Mouse (Mus musculus): ENCODE results near the gene Foxf1.

The Foxf1 gene

DNA sequence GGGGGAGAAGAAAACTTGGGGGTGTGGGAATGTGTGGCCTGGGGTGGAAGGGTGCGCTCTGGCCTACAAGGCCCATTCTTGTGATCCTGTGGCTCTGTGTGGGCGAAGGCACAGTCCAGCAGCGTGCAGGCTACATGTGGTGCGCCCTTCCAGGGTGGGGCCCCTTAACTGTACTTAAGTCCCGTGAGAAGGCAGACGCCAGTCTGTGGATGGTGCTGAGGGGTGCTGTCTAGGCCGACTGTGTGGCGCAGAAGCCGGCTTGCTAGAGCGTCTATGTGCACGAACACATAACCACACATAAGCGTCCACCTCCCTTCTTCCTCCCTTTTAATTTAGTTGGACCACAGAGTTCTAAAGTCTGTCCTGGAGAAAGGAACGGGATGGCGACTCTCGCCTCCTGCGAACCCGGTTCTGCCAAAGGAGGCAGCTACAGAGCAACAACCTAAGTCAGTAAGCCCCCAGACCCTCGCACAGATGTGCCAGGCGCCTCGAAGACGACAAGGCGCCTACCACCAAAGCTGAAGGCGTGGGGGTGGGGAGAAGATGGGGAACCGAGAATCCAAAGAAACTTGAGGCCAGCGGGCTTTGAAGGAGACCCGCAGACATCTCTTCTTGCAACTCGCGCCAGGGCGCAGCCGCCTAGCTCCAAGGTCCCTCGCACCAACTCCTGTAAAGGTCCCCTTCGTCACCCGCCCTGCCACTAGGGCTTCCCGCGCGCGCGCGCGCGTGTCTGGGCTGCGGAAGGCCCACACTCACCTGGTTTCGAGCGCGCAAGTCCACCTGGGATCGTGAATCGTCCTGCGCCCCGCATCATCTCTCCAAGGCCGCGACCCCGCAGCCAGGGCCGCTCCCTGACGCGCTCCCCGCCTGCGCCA is 1.7 kb upstream of the Foxf1 start:
- intact Hi-C loops (cut with DNase I) = no loop called here

DNA sequence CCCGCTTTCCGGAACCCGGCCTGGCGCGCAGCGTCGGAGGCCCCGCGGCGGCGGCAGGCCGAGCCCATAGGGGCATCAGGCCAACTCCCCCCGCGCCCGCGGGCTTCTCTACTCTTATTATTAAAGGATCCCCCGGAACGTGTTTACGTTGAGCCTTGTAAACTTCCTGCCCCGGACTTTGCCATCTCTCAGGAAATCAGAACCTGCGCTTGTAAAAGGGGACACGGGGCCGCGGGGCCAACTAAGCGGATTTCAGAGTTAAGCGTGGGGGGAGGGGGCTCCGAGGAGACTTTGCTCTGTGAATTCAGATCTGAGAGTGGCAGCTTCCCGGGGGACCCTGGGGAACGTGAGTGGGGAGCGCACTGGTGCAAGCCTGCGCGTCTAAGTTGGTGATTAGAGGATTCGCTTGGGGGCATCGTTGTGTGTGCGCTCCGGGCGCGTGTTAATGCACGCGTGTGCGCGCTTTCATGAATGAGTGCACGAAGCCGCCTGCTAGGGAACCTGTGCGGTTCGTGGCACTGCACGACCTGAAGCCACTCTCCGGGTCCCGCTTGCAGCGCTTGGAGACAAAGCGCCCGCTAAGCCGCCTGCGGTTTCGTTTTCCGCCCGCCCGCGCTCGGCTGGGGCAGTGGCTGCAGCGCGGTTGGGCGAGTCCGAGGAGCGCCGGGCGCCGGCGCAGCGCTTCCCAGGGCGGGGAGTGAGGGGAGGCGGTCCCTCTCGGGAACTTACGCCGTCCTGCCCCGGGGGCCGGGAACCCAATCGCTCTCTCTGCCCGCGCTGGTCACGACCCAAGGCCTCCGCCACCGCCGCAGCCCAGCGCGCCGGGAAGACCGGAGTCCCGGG is 872 bp upstream of the Foxf1 start:
- intact Hi-C loops (cut with DNase I) = no loop called here

DNA sequence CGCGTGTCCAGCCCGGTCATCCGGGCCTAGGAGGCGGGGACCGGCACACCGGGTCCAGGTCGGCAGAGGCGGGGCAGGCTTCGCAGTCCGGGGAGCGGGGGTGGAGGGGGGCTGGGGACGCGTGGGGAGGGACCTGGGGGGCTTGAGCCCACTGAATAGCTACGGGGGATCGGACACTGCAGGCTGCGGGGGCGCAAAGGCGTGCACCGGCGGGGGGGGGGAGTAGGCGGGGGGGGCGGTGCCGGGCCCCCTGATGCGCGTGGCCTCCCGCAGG is 313 bp upstream of the Foxf1 start:
- intact Hi-C loops (cut with DNase I) = no loop called here

DNA sequence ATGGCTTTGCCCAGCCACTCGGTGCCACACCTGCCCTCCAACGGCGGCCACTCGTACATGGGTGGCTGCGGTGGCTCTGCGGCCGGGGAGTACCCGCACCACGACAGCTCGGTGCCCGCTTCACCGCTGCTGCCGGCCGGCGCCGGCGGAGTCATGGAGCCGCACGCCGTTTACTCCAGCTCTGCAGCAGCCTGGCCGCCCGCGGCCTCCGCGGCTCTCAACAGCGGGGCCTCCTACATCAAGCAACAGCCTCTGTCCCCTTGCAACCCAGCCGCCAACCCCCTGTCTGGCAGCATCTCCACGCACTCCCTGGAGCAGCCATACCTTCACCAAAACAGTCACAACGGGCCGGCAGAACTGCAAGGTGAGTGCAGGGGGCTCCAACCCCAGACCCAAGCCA is 825 bp downstream of the Foxf1 start:
- intact Hi-C loops (cut with DNase I) = no loop called here

DNA sequence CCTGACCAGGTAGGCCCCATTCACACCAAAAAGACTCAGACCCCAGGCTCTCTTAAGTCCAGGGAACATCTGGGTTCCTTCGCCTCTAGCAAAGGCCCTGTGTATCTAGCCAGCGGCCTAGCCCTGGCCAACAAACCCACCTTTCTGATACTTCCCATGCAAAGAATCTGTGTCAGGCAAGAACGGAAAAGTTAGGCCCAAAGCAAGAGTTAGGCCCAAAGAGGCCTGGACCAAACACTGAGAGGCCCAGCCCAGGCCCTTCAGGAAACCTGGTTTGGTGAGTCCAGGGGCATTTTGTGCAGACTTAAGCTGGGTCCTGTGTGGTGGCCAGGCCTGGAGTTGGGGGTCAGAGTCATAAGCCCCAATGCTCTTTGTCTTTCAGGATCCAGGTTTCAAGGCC is 1.4 kb downstream of the Foxf1 start:
- intact Hi-C loops (cut with DNase I) = no loop called here

DNA sequence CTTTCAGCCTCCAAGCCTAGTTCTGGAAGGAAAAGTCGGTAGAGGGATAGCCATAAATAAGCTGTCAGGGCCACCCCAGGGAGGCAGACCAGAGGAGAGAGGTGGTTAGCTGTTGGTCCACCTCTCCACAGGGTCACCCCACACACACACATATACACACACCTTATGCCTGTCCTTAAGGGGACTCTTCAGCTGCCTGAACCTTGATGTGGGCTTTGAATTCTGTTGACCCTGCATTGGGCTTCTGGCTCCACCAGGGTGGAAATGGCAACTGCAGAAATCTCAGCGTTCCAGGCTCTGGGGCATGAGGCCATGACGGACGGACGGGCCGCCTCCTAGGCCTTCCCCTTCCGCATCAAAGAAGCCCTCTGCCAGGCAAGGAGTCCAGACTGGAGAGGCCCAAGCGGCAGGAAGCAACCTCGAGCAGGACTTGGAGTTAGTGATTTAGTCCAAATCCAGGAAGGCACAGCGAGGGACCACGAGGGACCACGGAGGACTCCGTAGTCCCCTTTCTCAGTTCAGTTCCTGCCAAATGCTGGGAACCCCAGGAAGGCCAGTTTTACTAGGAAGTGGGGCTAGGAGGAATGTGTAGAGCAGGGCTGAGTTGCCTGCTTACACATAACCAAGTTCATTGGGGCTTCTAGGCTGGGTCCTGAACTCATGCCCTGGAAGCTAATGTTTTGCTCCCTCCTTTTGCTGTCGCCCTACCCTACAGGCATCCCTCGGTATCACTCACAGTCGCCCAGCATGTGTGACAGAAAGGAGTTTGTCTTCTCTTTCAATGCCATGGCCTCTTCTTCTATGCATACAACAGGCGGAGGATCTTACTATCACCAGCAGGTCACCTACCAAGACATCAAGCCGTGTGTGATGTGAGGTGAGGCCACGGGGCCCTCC is 2.1 kb downstream of the Foxf1 start:
- intact Hi-C loops (cut with DNase I) = no loop called here

DNA sequence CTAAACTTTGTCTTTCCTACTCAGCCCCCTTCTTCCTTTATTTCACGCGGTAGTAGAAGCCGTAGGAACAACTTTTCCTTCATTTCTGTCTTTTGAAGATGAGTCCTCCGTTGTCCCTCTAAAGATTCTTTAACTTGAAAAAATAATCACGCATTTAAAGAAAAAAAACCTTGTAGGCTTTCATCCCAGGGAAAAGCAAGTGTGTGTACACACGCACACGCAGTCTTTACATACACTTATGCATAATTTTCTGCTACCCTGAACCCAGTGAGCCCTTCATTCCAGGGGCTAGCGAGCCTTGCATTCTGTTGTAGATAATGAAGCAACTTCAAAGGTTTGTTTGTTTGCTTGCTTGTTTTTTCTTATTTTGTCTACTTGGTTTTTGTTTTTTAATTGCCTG is 4.1 kb downstream of the Foxf1 start:
- intact Hi-C loops (cut with DNase I) = no loop called here

DNA sequence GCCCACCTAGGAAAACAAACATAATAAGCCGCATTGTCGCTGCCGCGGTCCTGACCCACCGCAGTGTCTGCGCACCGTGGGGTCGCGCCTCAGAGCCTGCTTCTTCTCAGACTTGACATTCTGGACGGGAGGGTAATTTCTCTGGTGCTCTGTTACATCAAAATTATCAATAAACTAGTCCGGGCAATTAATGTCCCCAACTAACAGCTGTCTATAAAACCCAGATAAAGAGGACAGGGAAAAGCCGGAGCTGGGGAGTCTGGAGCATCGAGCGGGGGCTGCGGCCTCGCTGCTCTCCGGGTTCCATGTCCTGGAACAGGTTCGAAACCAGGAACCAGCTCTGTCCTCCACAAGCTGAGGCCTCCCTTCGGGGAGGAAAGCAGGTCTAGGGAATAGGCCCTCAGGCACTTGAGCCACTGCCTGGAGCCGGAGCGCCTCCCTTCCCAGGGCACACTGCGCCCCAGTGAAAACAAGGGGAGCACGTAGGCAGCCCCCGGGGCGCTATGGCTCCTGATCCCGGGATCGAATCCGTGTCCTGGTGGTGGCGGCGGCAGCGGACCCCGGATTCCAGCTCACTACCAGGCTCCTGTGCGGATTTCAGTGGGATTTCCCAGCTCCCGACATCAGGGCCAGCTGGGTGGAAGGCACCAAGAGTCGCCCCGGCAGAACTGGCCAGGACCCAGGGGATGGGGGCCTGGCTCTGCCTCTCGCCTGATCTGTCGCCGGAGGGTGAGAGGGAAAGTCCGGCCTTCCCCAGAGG is 4.9 kb downstream of the Foxf1 start:
- intact Hi-C loops (cut with DNase I) = no loop called here

DNA sequence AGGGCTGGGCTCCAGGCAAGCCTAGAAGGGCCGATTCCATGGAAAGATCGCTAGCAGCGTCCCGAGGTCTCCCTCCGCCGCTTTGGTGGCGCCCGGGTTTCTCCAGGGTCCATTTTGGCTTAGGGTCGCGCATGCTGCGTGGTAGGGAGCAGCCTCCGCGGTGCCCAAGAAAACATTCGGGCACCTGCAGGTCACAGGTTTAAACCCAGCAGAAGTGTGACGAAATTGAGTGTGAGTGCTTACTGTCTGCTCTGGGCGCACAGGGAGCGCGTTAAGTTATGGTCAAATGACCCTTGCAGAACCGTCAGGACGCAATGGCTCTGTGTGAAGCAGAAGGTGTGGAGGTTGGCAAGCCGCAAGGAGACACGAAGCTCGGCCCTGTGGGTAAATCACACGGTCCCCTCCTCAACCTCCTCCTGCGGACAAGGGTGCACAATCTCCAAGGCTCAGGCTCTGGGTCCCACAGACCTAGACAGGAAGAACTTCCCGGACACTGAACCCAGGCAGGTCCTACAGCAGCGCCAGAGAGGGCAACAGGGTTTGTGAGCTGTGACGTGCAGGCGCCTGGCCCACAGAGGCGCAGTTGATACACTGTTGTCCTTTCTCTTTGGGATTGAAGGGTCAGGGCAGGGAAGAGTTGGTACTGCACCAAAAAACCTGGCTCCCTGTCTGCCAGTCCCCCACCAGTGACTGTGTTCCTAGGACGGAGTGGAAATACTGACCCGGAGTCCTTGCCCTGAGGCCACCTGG is 5.6 kb downstream of the Foxf1 start:
- intact Hi-C loops (cut with DNase I) = loop anchor here (5.0 kb wide), 2 partner anchors 193 to 408 kb away; no protein-coding TSS in a partner anchor

DNA sequence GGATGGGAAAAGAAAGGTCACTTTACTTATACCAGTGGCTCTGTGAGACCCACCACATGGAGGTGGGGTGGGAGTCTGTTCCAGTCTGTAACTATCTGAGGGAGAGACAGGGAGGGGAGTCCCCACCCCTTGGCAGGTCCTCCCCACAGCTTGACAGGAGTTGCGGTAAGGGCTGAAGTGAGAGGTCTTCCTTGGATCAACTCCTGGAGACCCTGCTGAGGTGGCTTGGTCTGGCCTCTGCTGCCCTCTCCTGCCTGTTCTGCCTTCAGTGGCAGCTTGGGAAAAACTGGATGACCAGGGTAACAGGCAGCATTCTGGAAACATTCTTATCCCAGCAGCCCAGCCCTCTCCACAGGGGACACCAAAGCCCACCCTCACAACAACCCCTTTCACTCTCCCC is 6.5 kb downstream of the Foxf1 start:
- intact Hi-C loops (cut with DNase I) = loop anchor here (5.0 kb wide), 2 partner anchors 193 to 408 kb away; no protein-coding TSS in a partner anchor

DNA sequence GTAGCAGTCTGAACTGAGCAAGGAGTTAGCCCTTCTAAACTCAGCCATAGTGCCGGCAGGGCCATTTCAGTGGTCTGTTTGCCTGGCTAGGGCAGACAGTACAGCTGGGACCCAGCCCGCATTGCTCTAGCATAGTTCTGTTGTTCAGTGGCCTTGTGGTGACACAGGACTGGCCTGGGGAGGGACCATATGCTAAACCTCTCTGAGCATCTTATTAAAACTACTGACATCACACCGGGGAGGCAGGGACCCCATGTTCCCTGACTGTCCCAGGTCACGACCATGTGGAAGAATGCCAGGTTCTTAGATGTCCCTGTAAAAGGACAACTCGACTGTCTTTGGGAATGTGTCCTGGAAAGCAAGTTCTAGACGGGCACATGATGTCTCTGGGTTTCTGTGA is 8.0 kb downstream of the Foxf1 start:
- intact Hi-C loops (cut with DNase I) = loop anchor here (1.0 to 5.0 kb wide), 4 partner anchors 121 to 410 kb away; no protein-coding TSS in a partner anchor

DNA sequence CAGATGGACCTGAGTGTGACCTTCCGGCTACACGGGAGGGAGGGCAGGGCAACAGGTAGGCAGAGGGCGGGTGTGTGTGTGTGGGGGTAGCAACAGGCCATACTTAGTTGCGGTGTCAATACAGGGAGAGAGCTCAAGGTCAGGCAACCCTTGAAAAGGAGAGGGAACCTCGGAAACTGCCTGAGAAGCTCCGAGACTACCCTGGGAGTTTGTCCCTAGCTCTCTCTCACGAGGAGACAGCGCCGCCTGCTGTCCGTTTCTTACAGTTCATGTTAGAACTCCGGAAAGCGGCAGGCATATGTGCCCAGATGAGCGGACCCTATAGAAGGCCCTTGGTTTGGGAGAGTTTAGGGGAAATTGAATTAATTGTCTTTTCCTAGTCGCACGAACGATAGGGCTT is 8.4 kb downstream of the Foxf1 start:
- intact Hi-C loops (cut with DNase I) = loop anchor here (1.0 to 5.0 kb wide), 4 partner anchors 122 to 410 kb away; no protein-coding TSS in a partner anchor

DNA sequence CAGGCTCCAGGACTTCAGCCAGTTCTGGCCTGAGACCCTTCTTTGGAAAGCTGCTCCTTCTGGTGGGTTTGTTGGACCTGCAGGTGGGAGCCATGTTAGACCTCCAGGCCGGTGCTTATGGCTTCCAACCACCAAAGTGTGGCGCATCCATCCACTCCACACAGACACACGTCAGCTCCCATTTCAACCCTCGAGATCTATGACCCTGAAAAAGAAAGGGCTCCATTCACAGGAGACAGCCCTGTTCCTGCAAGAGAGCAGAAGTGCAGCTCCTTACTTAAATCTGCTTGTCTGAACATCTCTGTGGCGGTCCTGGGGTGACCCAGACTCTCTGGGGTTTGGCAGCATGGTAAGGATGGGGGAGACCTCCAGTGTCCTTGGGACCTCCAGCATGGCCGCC is 9.3 kb downstream of the Foxf1 start:
- intact Hi-C loops (cut with DNase I) = loop anchor here (2.0 to 5.0 kb wide), 3 partner anchors 123 to 411 kb away; no protein-coding TSS in a partner anchor

DNA sequence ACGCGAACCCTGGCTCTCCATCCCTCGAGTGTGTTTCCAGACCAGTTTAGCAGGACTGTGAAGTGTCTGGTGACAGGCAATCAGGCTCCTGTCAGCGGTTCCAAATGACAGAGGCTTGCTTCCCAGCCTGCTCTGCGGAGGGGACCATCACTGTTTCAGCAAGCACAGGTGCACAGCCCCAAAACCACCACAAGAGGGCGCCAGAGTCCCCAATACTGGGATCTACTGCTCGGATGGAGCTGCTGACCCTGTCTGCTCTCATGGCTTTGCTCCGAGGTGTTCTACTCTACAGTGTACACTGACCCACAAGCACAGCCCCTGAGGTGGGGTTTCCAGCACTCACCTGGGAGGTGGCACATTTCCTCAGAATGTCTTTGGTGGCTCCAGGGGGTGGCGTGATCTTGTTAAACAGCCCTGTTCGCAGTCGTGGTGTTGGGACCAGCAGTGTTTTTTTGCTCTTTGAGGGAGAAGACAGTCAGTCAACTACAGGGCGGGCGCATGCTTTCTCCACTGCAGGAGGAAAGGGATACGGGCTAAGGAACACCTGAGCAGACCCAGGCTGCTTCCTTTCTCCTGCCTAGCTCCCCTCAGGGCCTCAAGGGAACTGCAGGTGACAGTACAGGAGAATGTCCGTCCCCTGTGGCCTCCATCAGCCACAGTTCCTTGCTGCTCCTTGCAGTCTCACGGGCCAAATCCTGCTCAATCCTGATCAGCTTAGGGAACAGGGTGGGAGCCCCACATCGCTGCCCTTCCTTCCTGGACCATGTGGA is 20.0 kb downstream of the Foxf1 start:
- intact Hi-C loops (cut with DNase I) = no loop called here

DNA sequence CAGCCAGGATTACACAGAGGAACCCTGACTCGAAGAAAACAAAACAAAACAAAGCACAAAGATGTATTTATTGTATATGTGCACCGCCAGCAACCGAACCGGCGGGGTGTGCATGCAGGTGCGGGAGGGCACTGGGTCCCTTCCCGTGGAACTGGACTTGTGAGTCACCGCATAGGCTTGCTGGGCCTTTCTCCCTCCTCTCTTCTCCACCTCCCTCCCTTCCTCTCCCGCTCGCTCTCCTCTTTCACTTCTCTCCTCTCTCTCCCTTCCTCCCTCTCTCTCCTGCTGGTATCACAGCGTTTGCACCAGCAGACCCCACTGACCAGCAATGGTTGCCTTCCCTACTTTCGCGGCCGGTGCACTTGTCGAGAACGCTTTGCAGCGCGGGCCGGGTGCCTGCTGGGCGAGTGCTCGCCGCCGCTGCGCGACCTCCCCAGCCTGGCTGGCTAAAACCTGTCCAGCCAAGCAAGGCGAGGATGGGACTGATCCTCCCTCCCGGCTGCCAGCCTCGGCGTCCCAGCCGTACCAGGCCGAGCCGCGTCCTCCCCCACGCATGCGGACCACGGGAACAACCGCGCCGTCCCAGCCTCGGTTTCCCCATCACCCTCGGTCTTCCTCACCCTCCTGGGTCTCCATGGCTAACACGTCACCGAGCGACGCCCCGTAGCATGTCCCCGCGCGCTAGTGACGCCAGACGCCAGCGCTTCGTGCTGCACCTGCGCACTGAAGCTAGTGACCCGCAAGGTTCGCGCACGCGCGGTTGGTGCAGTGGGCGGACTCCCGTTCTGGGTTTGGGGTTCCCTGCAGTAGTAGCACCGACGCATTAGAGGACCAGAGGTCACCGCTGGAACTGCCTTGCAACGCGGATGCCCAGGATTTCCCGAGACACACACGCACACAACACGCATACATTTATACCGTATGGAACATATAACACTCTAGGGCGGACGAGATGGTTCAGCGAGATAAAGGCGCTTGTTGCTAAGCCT is 23.8 kb downstream of the Foxf1 start, which contains the start of gene Mthfsd:
Gene Mthfsd (minus strand): TSS at position 725 of the 989 bp plus-strand sequence.
- intact Hi-C loops (cut with DNase I) = no loop called here

DNA sequence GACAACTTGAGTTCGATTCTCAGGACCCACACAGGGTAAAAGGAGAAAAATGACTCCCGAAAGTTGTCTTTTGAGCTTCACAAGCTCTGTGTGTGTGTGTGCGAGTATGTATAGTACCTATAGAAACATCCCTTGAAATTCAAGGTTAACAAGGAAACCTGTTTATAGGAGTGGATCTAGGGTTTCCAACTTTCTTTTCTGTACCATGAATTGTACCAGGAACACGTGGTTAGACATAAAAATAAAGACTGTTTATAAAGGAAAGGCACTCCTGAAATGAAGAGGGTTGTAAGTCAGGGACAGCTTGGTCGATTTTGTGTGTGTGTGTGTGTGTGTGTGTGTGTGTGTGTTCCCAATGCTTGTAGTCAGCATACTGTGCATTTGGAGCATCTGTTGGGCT is 24.5 kb downstream of the Foxf1 start:
- intact Hi-C loops (cut with DNase I) = no loop called here

DNA sequence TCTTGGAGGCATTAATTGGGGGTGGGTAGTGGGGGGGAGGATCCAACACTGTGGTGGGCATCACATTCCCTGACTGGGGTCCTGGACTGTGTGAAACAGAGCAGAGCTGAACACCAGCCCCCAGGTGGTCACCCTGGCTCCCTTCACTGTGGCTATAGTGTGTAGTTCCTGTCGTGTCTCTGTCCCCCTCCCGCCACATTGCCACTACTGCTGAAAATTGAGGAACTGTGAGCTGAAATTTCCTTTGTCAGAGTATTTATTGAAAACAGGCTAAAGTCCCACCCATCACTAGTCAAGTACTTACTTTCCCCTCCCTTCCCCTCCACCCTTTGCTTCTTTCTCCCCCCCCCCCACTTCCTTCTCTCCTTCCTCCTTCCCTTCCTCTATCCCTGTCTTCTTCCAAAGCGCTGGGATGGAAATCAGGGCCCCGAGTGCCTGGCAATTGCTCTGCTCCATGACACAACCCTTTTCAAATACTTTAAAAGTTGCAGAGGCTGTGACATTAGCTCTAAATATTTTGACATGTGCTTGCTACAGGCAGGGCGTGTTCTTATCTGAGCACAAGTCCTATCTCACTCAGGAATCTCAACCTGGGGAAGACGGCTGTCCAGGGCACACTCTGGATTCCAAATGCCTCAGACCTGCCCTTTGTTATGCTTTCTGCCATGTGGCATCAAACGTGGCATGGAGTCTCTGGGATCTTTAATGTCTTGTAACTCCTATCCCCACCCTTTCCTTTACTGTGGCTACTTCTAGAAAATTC is 27.1 kb downstream of the Foxf1 start:
- intact Hi-C loops (cut with DNase I) = loop anchor here (5.0 kb wide), 1 partner anchor 101 kb away; no protein-coding TSS in a partner anchor
